Mouse (Mus musculus) layer of hippocampus, adult 11-12 months (tissue): ENCODE data around the gene Marcksl1.
"Not testable (repeated sequence)": the region's sequence is repeated elsewhere in the genome, so short reads cannot be mapped to it uniquely, and the experiment has no call there.

Experiments used
- DNase-seq: peaks from one replicate; pipeline ENCODE4 v3.0.0; 2022; ENCODE audit warnings: low spot score

Gene Marcksl1

DNA sequence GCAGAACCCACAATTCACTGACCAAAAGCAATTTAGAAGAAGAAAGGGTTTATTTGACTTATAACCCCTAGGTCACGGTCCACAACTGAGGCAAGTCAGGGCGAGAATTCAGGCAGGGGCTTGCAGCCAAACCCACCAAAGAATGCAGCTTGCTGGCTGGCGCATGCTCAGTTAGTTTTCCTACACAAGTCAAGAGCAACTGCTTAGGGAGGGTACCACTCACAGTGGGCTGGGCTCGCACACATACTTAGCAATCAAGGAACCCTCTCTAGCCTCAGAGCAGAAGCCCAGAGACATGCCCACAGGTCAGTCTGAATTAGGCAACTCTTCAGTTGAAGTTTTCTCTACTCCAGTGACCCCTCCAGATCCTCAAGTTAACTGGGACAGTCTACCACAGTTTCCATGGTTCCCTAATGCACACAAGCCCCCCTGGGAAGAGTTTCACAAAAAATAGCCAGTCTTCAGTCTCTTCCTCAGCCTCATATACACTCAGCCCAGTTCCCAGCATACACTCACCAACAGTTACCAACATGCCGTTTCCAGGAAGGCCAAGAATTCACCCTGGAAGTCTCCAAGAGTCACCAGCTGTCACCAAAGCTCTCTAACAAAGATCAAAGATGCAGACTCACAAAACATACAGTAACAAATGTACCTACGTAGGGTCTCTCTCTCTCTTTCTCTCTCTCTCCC lies 2.5 kb upstream of the Marcksl1 start:
- no peak for DNase-seq

DNA sequence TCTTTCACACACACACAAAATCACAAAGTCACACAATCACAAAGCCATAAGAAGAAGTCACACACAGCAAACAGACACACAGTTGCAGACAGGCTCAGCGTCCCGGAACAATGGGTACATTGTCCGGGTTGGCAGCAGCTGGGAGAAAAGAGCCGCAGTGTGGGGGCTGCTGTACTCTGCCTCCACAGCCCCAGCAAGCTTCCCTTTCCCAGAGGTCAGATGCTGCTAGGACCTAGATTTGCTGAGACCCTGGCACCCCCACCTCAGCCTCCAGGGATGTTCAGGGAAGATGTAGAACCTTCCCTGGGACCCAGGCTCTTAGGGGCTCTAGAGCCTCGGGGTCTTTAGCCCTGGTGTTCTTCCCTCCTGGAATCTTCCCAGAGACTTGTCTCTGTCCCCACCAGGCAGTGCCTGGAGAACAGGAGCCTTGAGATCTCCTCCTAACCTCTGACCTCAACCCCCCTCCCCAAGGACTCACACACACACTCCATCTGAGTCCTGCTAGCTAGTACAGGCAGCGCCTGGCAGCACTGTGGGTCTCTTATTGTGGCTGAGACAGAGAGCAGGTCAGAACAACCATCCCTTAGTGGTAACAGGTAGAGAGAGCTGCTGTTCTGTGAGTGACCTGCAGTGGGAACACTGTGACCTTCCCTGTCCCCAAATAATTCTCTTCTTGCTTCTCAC lies 1.8 kb upstream of the Marcksl1 start:
- no peak for DNase-seq

DNA sequence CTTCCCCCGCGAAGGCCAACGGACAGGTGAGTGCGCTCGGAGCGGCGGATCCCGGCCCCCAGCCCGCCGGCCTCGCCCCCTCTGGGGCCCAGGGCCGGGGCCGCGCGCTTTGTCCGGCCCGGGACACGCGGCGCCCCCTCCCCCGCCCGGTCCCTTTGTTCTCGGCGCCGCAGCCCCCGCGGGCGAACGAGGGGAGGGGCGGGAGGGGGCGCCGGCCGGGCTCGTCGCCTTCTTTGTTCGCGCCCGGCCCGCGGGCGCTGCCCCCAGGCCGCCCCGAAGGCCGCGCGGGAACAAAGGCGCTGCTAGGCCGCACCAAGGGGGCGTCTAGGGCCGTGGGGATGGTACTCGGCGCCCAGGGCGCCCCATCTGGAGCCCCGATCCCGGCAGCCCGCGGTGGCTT lies 510 bp downstream of the Marcksl1 start:
- no peak for DNase-seq

GRCm38 (mm10) chr4:129514300-129514898 lies 1.0 kb downstream of the Marcksl1 start:
- peak; percentile 45 for DNase-seq

GRCm38 (mm10) chr4:129516925-129517324 lies 3.5 kb downstream of the Marcksl1 start:
- no peak for DNase-seq

GRCm38 (mm10) chr4:129518519-129518918 lies 5.1 kb downstream of the Marcksl1 start:
- DNase-seq: no peak

GRCm38 (mm10) chr4:129525338-129525737 lies 12.0 kb downstream of the Marcksl1 start:
- DNase-seq: no peak

DNA sequence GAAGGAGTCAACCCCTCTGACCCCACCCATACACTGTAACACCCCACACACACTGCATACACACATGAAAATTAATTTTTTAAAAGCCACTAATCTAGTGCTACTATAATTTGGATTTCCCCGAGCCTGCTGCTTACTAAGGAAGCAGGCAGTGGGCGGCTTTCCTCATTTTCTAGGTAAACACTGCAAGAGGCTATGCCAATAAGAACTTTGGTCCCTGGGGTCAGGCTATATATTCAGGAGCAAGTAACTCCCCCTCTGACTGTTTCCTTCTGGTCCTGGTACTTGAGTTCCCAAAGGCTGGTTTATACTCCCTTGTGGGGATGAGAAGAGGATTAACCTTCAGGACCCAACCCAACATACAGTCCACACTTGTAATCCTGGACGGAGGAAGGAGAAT lies 12.5 kb downstream of the Marcksl1 start:
- DNase-seq: no peak

DNA sequence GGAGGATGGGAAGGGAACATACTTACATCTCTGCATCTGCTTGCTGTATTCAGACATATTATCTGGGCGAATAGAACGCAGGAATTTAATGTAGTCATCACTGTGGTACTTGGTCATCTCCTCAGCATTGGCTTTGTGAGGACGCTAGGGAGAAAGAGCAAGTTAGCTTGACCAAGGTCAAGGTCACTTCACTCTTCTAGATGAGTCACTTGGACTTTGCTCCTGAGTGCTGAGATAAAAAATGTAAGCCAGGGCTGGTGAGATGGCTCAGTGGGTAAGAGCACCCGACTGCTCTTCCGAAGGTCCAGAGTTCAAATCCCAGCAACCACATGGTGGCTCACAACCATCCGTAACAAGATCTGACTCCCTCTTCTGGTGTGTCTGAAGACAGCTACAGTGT lies 15.5 kb downstream of the Marcksl1 start:
- not testable (repeated sequence) for DNase-seq

DNA sequence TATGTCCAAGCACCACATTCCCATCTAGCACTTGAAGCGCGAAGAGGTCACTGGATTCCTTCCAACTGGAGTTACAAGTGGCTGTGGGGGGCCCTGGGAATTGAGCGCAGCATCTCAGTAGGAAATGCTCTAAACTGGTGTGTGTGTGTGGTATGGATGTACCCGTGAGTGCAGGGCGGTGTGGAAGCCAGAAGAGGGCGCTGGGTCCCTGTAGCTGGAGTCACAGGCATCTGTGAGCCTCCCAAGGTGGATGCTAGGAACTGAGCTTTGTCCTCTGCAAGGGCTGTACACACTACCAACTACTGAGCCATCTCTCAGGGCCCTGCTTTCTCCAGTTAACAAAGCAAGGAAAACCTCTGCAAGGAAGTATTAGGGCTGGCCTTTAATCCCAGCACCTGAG lies 26.6 kb downstream of the Marcksl1 start:
- DNase-seq: no peak

- no peak for DNase-seq
Observed at GRCm38 (mm10) chr4:129541868-129542591, 28.6 kb downstream of the Marcksl1 start.

- peak; percentile 97 for DNase-seq
Observed at GRCm38 (mm10) chr4:129542592-129543141, 29.3 kb downstream of the Marcksl1 start, which contains the start of gene Hdac1. Hdac1 (minus strand) TSS chr4:129542713.

DNA sequence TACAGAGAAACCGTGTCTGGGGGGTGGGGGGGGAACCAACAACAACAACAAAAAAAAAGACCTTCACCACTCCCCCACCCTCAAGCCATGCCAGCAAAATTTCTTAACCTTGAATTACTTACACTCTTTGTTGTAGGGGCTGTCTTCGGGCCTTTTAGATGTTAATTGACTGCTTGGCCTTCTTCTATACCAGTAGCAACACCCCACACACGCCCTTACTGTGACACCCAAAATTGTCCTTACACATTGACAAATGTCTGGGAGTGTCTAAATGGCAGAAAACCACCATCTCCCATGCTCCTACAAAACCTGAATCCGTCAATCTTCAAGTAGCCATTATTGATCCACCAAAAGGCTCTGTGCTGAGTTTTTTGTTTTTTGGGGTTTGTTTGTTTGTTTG lies 30.7 kb downstream of the Marcksl1 start:
- DNase-seq: no peak

DNA sequence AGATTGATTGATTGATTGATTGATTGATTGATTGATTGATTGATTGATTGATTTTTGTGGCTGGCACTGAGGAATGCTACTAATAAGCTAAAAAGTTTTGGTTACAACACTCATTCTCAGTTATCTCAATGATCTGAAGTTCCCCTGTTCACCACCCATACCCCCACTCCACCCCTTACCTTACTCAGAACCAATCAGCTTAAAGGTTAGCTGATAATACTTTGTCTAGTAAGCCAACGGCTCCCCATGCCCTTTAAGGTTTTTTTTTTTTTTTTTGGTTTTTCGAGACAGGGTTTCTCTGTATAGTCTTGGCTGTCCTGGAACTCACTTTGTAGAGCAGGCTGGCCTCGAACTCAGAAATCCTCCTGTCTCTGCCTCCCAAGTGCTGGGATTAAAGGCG lies 34.2 kb downstream of the Marcksl1 start:
- DNase-seq: not testable (repeated sequence)

- no peak for DNase-seq
Observed at GRCm38 (mm10) chr4:129549306-129549705, 35.9 kb downstream of the Marcksl1 start.

DNA sequence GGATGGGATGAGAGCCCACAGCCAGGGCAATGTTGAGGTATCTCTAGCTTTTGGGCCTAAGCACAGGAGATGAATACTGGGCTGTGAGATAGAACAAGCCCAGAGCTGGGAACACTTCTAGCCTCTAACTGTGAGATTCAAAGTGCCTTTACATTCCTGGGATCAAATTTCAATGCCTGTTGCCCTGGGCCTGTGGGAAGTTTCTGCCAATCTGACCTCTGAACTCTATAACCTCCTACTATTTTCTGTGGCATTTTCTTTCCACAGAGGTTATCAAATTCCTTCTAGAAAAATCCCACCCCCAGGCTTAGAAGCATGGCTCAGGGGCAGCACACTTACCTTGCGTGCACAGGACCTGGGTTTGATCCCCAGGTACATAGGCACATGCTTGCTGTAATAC lies 36.9 kb downstream of the Marcksl1 start:
- no peak for DNase-seq

GRCm38 (mm10) chr4:129554512-129554911 lies 41.1 kb downstream of the Marcksl1 start:
- not testable (repeated sequence) for DNase-seq

GRCm38 (mm10) chr4:129555421-129555861 lies 42.1 kb downstream of the Marcksl1 start:
- DNase-seq: peak; percentile 70

DNA sequence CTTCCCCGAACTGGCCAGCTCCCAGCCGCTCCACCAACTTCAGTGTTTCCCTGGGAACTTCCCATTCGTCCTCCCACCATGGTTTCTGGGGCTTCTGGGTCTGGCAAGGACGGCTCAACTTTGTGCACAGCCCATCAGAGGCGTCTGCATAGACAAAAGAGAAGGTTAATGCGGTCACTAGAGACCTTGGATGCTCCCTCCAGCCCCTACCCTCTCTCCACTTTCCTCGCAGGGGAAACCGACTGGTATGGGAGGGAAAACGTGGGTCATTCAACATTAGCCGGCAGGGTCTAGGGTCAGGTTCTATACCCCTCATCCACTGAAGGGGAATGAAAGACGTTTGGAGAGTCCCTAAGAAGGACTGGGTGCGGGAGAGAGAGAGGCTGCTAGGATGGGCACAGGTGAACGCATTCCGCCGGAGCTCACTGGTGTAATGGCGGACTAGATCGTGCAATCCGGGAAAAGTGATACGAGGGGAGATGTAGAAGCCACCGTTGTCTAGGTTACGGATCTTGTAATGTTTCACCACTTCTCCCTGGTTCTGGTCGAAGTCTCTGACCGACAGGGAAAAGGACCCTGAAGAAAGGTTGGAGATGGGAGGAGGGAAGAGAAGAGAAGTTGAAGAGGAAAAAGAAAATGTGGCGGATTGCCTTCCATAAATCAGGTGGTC lies 42.6 kb downstream of the Marcksl1 start:
- peak; percentile 33 for DNase-seq

GRCm38 (mm10) chr4:129556532-129557223 lies 43.3 kb downstream of the Marcksl1 start:
- DNase-seq: peak; percentile 84

DNA sequence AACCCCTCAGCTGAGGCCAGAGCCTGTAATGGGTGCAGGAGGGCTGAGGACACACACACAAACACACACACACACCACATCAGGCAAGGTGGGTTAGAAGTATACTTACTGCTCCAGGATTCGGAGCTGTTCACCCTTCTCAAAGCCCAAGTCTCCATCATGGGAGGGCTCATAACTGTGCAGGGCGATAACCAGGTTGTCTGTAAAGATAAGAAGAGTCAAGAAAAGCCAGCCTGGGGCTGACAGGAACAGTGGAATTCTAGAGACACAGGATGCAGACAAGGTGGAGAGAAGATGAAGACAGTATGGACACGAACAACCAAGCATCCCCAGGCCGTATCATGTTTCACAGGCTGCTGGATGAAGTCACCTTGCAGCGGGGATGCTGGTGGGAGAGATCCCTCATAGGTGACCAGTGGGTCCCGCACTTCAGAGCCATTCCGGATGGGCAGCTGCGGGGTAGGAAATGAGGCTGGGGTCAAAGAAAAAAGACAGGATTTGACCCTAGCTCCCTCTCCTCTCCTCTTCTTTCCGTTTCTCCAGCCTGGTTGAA lies 44.0 kb downstream of the Marcksl1 start:
- no peak for DNase-seq
